Mouse (Mus musculus): ENCODE measurements around the gene Bcas1. TPM values are rescaled to one million over a fixed set of nuclear protein-coding genes. Genes with fewer than 3 reads are reported as not detected.
A peak's percentile ranks its signal among the peaks of the same experiment; 100 is the strongest.

Bcas1 gene
- polyA plus RNA-seq, 1 experiment from 2014 or later: 2.0 TPM

GRCm38 (mm10) chr2:170318713-170319532, 108.7 kb downstream of the Bcas1 start:
- Histone ChIP-seq H3K27ac (replicated peaks) (peak overlapping the region; percentile 71), H3K9me3 (no peaks in the 10 kb centered on the region), H3K27me3 (no peaks in the 10 kb centered on the region), H3K4me3 (peak overlapping the region; percentile 43), H3K4me1 (peaks cover 15% of the 10 kb centered on the region), H3K4me2 (replicated peaks) (peak overlapping the region; percentile 73), H3K9ac (replicated peaks) (peak overlapping the region; percentile 22), H3K36me3 (no peaks in the 10 kb centered on the region)
- 9% methylated on average over 25 of the region's 25 CpGs for WGBS
- peak; percentile 97 for ATAC-seq (replicated peaks)

DNA sequence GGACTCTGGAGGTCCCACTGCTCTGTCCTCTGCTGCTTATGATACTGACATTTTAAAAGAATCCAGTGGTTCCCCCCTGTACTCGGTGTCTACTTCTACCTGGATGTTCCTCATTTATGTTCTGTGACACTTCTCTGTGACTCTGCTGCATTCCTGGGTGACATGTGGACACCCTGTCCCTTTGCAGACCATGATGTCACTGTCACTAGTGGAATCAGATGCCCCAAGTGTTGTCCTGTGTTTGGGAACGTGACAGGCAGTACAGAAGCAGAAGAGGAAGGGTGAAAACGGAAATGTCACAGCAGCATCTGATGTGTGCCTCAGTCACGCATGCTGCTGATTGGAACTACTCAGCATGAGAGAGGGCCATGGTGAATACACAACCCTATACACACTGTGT, 110.9 kb downstream of the Bcas1 start:
- no peaks in the 10 kb centered on the region for H3K27me3 ChIP-seq
- no peak overlapping the region for H3K4me2 ChIP-seq (replicated peaks)
- no peak for ATAC-seq (replicated peaks)
- H3K9ac ChIP-seq (replicated peaks): no peak overlapping the region
- peaks cover 12% of the 10 kb centered on the region for H3K4me1 ChIP-seq
- H3K27ac ChIP-seq (replicated peaks): no peak overlapping the region
- no peaks in the 10 kb centered on the region for H3K9me3 ChIP-seq
- H3K4me3 ChIP-seq: no peak overlapping the region
- no peaks in the 10 kb centered on the region for H3K36me3 ChIP-seq
- WGBS: 92% methylated on average over 4 of the region's 4 CpGs

GRCm38 (mm10) chr2:170316344-170316743, 111.3 kb downstream of the Bcas1 start:
- Histone ChIP-seq H3K9ac (replicated peaks) (no peak overlapping the region), H3K27me3 (no peaks in the 10 kb centered on the region), H3K4me3 (no peak overlapping the region), H3K9me3 (no peaks in the 10 kb centered on the region), H3K36me3 (no peaks in the 10 kb centered on the region), H3K4me1 (peaks cover 12% of the 10 kb centered on the region), H3K27ac (replicated peaks) (no peak overlapping the region), H3K4me2 (replicated peaks) (no peak overlapping the region)
- 88% methylated on average over 8 of the region's 8 CpGs for WGBS
- no peak for ATAC-seq (replicated peaks)

DNA sequence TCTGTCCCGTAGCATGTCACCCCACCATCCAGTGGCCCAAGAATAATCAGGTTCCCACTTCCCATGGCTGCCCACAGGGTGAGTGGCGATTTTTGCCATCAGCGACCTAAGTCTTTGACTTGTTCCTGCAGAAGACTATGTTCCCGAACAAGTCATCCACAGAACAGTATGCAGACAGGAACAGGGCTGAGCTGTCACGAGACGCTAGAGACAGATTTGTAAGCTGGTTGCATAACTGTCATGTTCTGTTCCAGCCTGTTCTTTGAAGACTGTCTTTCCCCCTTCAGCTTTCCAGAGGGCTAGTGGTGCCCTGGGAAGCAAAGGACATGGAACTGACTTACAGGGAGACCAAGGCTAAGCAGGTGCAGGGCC, 116.7 kb downstream of the Bcas1 start:
- Histone ChIP-seq H3K9me3 (no peaks in the 10 kb centered on the region), H3K4me3 (no peak overlapping the region), H3K27ac (replicated peaks) (no peak overlapping the region), H3K4me1 (peaks cover 18% of the 10 kb centered on the region), H3K36me3 (no peaks in the 10 kb centered on the region), H3K27me3 (no peaks in the 10 kb centered on the region), H3K9ac (replicated peaks) (no peak overlapping the region), H3K4me2 (replicated peaks) (no peak overlapping the region)
- no peak for ATAC-seq (replicated peaks)
- WGBS: 88% methylated on average over 6 of the region's 6 CpGs

DNA sequence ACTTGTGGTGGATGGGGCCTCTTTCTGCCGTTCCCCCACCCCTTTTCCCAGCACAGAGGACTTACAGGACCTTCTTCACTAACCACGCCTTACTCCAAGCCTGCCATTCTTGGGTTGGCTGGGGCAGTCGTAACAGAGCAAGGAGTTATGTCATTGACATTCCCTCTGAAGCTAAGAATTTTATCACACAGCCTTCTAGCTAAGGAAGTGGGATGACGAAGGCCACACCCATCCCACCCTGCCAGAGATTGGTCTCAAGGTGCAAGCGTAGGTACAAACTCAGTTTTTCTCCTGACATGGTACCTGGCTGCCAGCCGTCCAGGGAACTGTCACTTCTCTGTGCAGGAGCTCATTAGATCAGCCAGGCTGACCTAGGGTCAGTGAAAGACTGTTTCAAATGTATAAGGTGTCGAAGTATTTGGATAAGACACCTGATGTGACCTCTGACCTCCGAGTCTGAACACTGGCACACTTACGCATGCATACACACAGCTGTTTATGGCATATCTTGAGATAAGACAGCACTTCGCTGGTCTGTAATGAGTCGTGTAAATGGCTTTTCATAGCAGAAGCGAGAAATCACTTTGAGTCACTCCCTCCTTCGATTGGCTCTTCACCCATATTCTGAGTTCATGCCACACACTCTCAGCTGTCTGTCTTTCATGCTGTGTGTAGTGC, 117.2 kb downstream of the Bcas1 start:
- Histone ChIP-seq H3K27me3 (no peaks in the 10 kb centered on the region), H3K4me2 (replicated peaks) (no peak overlapping the region), H3K9me3 (no peaks in the 10 kb centered on the region), H3K36me3 (no peaks in the 10 kb centered on the region), H3K9ac (replicated peaks) (no peak overlapping the region), H3K4me1 (peaks cover 18% of the 10 kb centered on the region), H3K27ac (replicated peaks) (no peak overlapping the region), H3K4me3 (no peak overlapping the region)
- 90% methylated on average over 13 of the region's 13 CpGs for WGBS
- ATAC-seq (replicated peaks): no peak

GRCm38 (mm10) chr2:170308966-170309365, 118.7 kb downstream of the Bcas1 start:
- Histone ChIP-seq H3K27ac (replicated peaks) (no peak overlapping the region), H3K9me3 (no peaks in the 10 kb centered on the region), H3K27me3 (no peaks in the 10 kb centered on the region), H3K9ac (replicated peaks) (no peak overlapping the region), H3K4me1 (peaks cover 26% of the 10 kb centered on the region), H3K4me2 (replicated peaks) (no peak overlapping the region), H3K4me3 (no peak overlapping the region), H3K36me3 (no peaks in the 10 kb centered on the region)
- no peak for ATAC-seq (replicated peaks)
- WGBS: 64% methylated on average over 9 of the region's 9 CpGs

DNA sequence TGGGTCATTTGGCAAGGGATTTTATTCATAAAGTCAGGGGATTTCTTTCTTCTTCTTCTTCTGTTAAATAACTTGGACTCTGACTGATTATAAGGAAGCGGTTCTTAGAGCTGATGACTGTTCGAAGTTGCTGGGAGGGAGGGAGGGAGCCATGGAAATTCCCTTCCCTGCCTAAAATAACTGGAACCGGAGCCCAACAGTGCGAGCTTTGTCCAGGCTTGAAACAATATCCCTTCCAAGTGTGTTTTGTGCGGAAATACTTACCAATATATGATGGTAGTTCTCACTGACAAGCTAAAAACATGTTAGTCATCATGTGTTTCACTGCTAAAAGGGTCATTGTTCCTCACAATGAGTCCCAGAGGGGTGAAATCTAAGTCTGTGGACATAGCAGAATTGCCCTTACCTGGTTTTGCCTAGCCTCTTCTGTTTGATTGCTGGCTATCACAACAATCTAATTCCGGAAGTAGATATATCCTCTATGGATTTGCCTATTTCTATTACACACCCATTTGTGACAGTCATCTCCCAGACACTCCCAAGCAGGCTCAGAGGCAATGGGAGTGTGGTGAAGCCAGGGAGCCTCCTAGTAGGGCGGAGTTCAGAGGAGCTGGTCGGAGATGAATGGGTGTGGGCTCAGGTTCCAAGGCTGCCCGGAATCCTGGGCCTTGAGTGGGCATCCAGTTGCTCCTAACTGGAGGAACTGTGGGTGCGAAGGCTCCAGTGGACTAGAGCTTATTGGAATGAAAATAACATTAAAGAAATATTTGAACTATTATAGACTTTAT, 119.4 kb downstream of the Bcas1 start:
- ATAC-seq (replicated peaks): no peak
- Histone ChIP-seq H3K9me3 (no peaks in the 10 kb centered on the region), H3K9ac (replicated peaks) (no peak overlapping the region), H3K36me3 (no peaks in the 10 kb centered on the region), H3K4me3 (no peak overlapping the region), H3K27ac (replicated peaks) (peak overlapping the region; percentile 47; the same call in 1 of the 2 replicates), H3K4me2 (replicated peaks) (no peak overlapping the region), H3K4me1 (peaks cover 26% of the 10 kb centered on the region), H3K27me3 (no peaks in the 10 kb centered on the region)
- WGBS: 42% methylated on average over 10 of the region's 10 CpGs

- WGBS: 12% methylated on average over 7 of the region's 7 CpGs
- Histone ChIP-seq H3K27ac (replicated peaks) (peak overlapping the region; percentile 47; the same call in 1 of the 2 replicates), H3K27me3 (no peaks in the 10 kb centered on the region), H3K4me1 (peaks cover 26% of the 10 kb centered on the region), H3K9ac (replicated peaks) (no peak overlapping the region), H3K9me3 (no peaks in the 10 kb centered on the region), H3K36me3 (no peaks in the 10 kb centered on the region), H3K4me3 (no peak overlapping the region), H3K4me2 (replicated peaks) (no peak overlapping the region)
- ATAC-seq (replicated peaks): peak; percentile 85
Observed at GRCm38 (mm10) chr2:170307589-170308021, 120.0 kb downstream of the Bcas1 start.

DNA sequence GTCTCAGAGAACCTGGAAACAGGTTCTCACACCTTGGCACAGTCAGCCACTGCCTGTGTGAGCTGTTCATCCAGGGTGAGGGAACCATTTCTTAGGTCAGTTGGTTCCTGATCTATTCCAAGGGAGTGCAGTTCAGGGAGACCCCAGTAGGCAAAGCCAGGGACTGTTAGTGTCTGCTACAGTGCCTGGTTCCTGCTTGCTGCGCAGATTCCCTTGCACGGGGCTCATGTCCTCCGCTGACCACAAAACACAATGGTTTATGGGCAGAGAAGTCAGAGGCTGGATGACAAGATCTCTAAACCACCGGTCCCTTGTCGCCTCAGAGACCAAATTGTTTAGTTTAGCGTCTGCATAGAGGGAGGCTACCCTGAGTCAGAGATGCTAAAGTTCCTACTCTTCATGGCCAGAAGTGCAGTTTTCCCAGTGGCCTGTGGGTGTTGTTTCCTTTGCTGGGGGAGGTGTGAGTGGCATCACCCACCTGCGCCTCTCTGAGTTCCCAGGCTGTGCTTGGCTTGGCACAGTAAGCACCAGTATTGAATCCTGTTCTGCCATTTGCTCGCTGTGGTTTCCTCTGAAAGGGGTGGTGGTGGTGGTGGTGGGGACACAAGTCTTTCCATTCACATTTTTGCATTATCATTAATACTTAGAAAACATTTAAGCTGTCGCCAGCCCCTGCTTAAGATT, 120.9 kb downstream of the Bcas1 start:
- 0 out of 2 replicates have a peak overlapping the region, but pooled peaks have one; percentile 41 for H3K27ac ChIP-seq (replicated peaks)
- 81% methylated on average over 9 of the region's 9 CpGs for WGBS
- H3K9me3 ChIP-seq: no peaks in the 10 kb centered on the region
- no peak overlapping the region for H3K9ac ChIP-seq (replicated peaks)
- no peaks in the 10 kb centered on the region for H3K36me3 ChIP-seq
- peaks cover 26% of the 10 kb centered on the region for H3K4me1 ChIP-seq
- H3K27me3 ChIP-seq: no peaks in the 10 kb centered on the region
- no peak overlapping the region for H3K4me3 ChIP-seq
- peak; percentile 11; the same call in 1 of the 2 replicates for ATAC-seq (replicated peaks)
- H3K4me2 ChIP-seq (replicated peaks): no peak overlapping the region

DNA sequence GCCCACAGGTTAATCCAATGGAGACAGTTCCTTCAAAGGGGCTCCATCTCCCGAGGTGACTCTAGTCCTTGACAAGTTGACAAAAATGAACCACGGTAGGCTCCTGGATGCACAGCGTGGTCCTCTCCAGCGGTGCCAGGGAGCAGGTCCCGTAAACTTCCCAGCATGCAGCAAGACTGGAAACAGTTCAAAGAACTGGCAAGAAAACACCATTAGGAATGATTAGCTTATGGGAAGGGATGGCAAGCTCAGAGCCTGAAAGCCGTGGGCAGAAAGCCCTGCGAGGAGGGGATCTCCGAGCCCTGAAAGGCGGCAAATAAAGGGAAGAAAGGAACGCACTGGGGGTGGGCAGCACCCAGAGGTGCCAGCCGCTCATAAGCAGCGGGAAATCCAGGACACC, 122.9 kb downstream of the Bcas1 start:
- 44% methylated on average over 12 of the region's 12 CpGs for WGBS
- Histone ChIP-seq H3K27ac (replicated peaks) (no peak overlapping the region; the same call in 1 of the 2 replicates), H3K36me3 (no peaks in the 10 kb centered on the region), H3K9ac (replicated peaks) (no peak overlapping the region), H3K9me3 (no peaks in the 10 kb centered on the region), H3K27me3 (no peaks in the 10 kb centered on the region), H3K4me1 (peaks cover 26% of the 10 kb centered on the region), H3K4me2 (replicated peaks) (peak overlapping the region; percentile 29), H3K4me3 (no peak overlapping the region)
- no peak for ATAC-seq (replicated peaks)

GRCm38 (mm10) chr2:170303595-170303994, 124.0 kb downstream of the Bcas1 start:
- Histone ChIP-seq H3K27ac (replicated peaks) (no peak overlapping the region), H3K9me3 (no peaks in the 10 kb centered on the region), H3K4me3 (no peak overlapping the region), H3K36me3 (no peaks in the 10 kb centered on the region), H3K27me3 (no peaks in the 10 kb centered on the region), H3K9ac (replicated peaks) (no peak overlapping the region), H3K4me2 (replicated peaks) (no peak overlapping the region), H3K4me1 (peaks cover 26% of the 10 kb centered on the region)
- 92% methylated on average over 7 of the region's 7 CpGs for WGBS
- ATAC-seq (replicated peaks): no peak

Data from forebrain, embryonic 15.5 days (tissue).